Mouse (Mus musculus) E14TG2a.4 (cell line): ENCODE measurements around the gene Olfr556.
"Not testable (repeated sequence)": the region's sequence is repeated elsewhere in the genome, so short reads cannot be mapped to it uniquely, and the experiment has no call there.

Experiments used
- H3K27me3 ChIP-seq: 2 replicates; pipeline ENCODE4 v1.6.1; 2014; ENCODE audit warnings: low read length, control low read depth; ENCODE audit not compliant: insufficient read depth
- H3K36me3 ChIP-seq: 2 replicates; pipeline ENCODE4 v1.6.1; 2014; ENCODE audit warnings: low read length, control low read depth; ENCODE audit not compliant: insufficient read depth
- H3K4me1 ChIP-seq: replicated peaks from 2 replicates; pipeline ENCODE4 v1.6.1; 2014; ENCODE audit warnings: low read depth, low read length, control low read depth
- H3K4me3 ChIP-seq: replicated peaks from 2 replicates; pipeline ENCODE4 v1.5.1; 2014; ENCODE audit warnings: mild to moderate bottlenecking, low read length
- H3K9me3 ChIP-seq: 2 replicates; pipeline ENCODE4 v1.6.1; 2014; ENCODE audit warnings: low read length, control low read depth
- CTCF ChIP-seq: conservative IDR thresholded peaks from 2 replicates; pipeline ENCODE4 v1.5.1; 2014; ENCODE audit warnings: low read length
- NANOG ChIP-seq: IDR thresholded peaks from 2 replicates; pipeline ENCODE4 v1.6.1; 2014; ENCODE audit warnings: borderline replicate concordance, low read length, mixed read lengths
- POU5F1 ChIP-seq: IDR thresholded peaks from 2 replicates; pipeline ENCODE4 v1.6.1; 2014; ENCODE audit warnings: low read length, borderline replicate concordance

The Olfr556 gene

GRCm38 (mm10) chr7:102664599-102664998 is at the start of gene Olfr556:
Olfr556 (plus strand) TSS chr7:102664899.
- Histone ChIP-seq H3K4me3 (no peak within 1 kb of the TSS), H3K9me3 (no peaks in the 10 kb centered on the region), H3K36me3 (no peaks in the 10 kb centered on the region), H3K4me1 (no peaks in the 10 kb centered on the region), H3K27me3 (no peaks in the 10 kb centered on the region)
- TF ChIP-seq CTCF (no peak), POU5F1 (no peak), NANOG (no peak)

- no peak within 1 kb of the TSS for H3K4me3 ChIP-seq
- H3K27me3 ChIP-seq, result no peaks in the 10 kb centered on the region
- H3K36me3 ChIP-seq, result no peaks in the 10 kb centered on the region
- TF ChIP-seq NANOG, result no peak
- TF ChIP-seq POU5F1, result no peak
- no peak for TF ChIP-seq CTCF
- no peaks in the 10 kb centered on the region; the same call in 1 of the 2 replicates for H3K9me3 ChIP-seq
- no peaks in the 10 kb centered on the region for H3K4me1 ChIP-seq
Measured at GRCm38 (mm10) chr7:102618118-102618517, 46.6 kb upstream of the Olfr556 start, which contains the start of gene Olfr553. Olfr553 (minus strand) TSS chr7:102618218.

GRCm38 (mm10) chr7:102619608-102620007 is 45.1 kb upstream of the Olfr556 start:
- Histone ChIP-seq H3K9me3 (no peaks in the 10 kb centered on the region; the same call in 1 of the 2 replicates), H3K4me3 (no peak overlapping the region), H3K36me3 (no peaks in the 10 kb centered on the region), H3K4me1 (no peaks in the 10 kb centered on the region), H3K27me3 (no peaks in the 10 kb centered on the region)
- TF ChIP-seq NANOG, result no peak
- TF ChIP-seq CTCF, result no peak
- no peak for TF ChIP-seq POU5F1

- H3K36me3 ChIP-seq, H3K27me3 ChIP-seq, H3K9me3 ChIP-seq, H3K4me1 ChIP-seq: not testable (repeated sequence)
- peak overlapping the region; percentile 70 for H3K4me3 ChIP-seq
Measured at GRCm38 (mm10) chr7:102620368-102620767, 44.3 kb upstream of the Olfr556 start.

- no peaks in the 10 kb centered on the region for H3K9me3 ChIP-seq
- no peaks in the 10 kb centered on the region for H3K4me1 ChIP-seq
- TF ChIP-seq NANOG (no peak), POU5F1 (no peak), CTCF (peak; percentile 17)
- H3K27me3 ChIP-seq, result no peaks in the 10 kb centered on the region
- no peak overlapping the region for H3K4me3 ChIP-seq
- no peaks in the 10 kb centered on the region for H3K36me3 ChIP-seq
Measured at GRCm38 (mm10) chr7:102636665-102637064, 28.0 kb upstream of the Olfr556 start.

GRCm38 (mm10) chr7:102638132-102638531 is 26.6 kb upstream of the Olfr556 start, which contains the start of gene Olfr554:
Olfr554 (plus strand) TSS chr7:102638432.
- H3K27me3 ChIP-seq, result no peaks in the 10 kb centered on the region
- H3K36me3 ChIP-seq, result no peaks in the 10 kb centered on the region
- TF ChIP-seq POU5F1 (no peak), CTCF (no peak), NANOG (no peak)
- no peak within 1 kb of the TSS for H3K4me3 ChIP-seq
- no peaks in the 10 kb centered on the region for H3K4me1 ChIP-seq
- no peaks in the 10 kb centered on the region for H3K9me3 ChIP-seq

GRCm38 (mm10) chr7:102644945-102645344 is 19.8 kb upstream of the Olfr556 start:
- H3K4me1 ChIP-seq, H3K9me3 ChIP-seq, H3K27me3 ChIP-seq, H3K4me3 ChIP-seq, H3K36me3 ChIP-seq: not testable (repeated sequence)

- H3K4me3 ChIP-seq, result no peak within 1 kb of the TSS
- H3K36me3 ChIP-seq, result no peaks in the 10 kb centered on the region
- H3K9me3 ChIP-seq, result no peaks in the 10 kb centered on the region
- H3K4me1 ChIP-seq, result no peaks in the 10 kb centered on the region
- no peak for TF ChIP-seq NANOG
- TF ChIP-seq CTCF, result no peak
- no peak for TF ChIP-seq POU5F1
- 0 out of 2 replicates have a peak, but pooled peaks cover 3% of the 10 kb centered on the region for H3K27me3 ChIP-seq
Measured at GRCm38 (mm10) chr7:102658523-102658922, 6.2 kb upstream of the Olfr556 start, which contains the start of gene Olfr555. Olfr555 (plus strand) TSS chr7:102658823.

GRCm38 (mm10) chr7:102665378-102665777 is 679 bp downstream of the Olfr556 start:
- no peaks in the 10 kb centered on the region for H3K9me3 ChIP-seq
- H3K4me3 ChIP-seq, result no peak overlapping the region
- H3K4me1 ChIP-seq, result no peaks in the 10 kb centered on the region
- H3K36me3 ChIP-seq, result no peaks in the 10 kb centered on the region
- TF ChIP-seq POU5F1 (no peak), NANOG (no peak), CTCF (peak; percentile 49)
- H3K27me3 ChIP-seq, result no peaks in the 10 kb centered on the region

- 0 out of 2 replicates have a peak, but pooled peaks cover 6% of the 10 kb centered on the region for H3K4me1 ChIP-seq
- H3K9me3 ChIP-seq, result no peaks in the 10 kb centered on the region
- TF ChIP-seq CTCF, result no peak
- no peak for TF ChIP-seq NANOG
- no peak for TF ChIP-seq POU5F1
- H3K4me3 ChIP-seq, result no peak overlapping the region
- peaks cover 13% of the 10 kb centered on the region for H3K27me3 ChIP-seq
- no peaks in the 10 kb centered on the region for H3K36me3 ChIP-seq
Measured at GRCm38 (mm10) chr7:102676225-102676624, 11.5 kb downstream of the Olfr556 start.
